Mouse (Mus musculus) heart, embryonic 12.5 days (tissue): ENCODE measurements around the gene Uqcc2. TPM values are rescaled to one million over a fixed set of nuclear protein-coding genes. Genes with fewer than 3 reads are reported as not detected.

Experiments
- ATAC-seq: fragments of 200-750 bp; cut with Nextera tagmentation; 2 replicates; pipeline ENCODE4 v1.8.0; 2017; ENCODE audit warnings: moderate TSS enrichment, moderate library complexity; ENCODE audit not compliant: insufficient number of reproducible peaks, low FRiP score
- H3K27ac ChIP-seq: fragments of 300-500 bp; sonication (generic); 2 replicates; pipeline ENCODE4 v1.5.1; 2016; ENCODE audit warnings: mild to moderate bottlenecking, moderate library complexity; ENCODE audit not compliant: poor library complexity, severe bottlenecking
- H3K27me3 ChIP-seq: fragments of 300-500 bp; sonication (generic); replicated peaks from 2 replicates; pipeline ENCODE4 v1.6.1; 2016; ENCODE audit warnings: mild to moderate bottlenecking, moderate library complexity
- H3K36me3 ChIP-seq: fragments of 300-500 bp; sonication (generic); 2 replicates; pipeline ENCODE4 v1.6.1; 2016; ENCODE audit warnings: mild to moderate bottlenecking, moderate library complexity
- H3K4me1 ChIP-seq: fragments of 300-500 bp; sonication (generic); replicated peaks from 2 replicates; pipeline ENCODE4 v1.6.1; 2016; ENCODE audit warnings: mild to moderate bottlenecking
- H3K4me2 ChIP-seq: fragments of 300-500 bp; sonication (generic); 2 replicates; pipeline ENCODE4 v1.6.1; 2016; ENCODE audit warnings: mild to moderate bottlenecking, moderate library complexity
- H3K4me3 ChIP-seq: fragments of 300-500 bp; sonication (generic); 2 replicates; pipeline ENCODE4 v1.5.1; 2016; ENCODE audit warnings: mild to moderate bottlenecking
- H3K9ac ChIP-seq: fragments of 300-500 bp; sonication (generic); 2 replicates; pipeline ENCODE4 v1.6.1; 2016; ENCODE audit warnings: mild to moderate bottlenecking, moderate library complexity
- H3K9me3 ChIP-seq: fragments of 300-500 bp; sonication (generic); replicated peaks from 2 replicates; pipeline ENCODE4 v1.6.1; 2016; ENCODE audit warnings: mild to moderate bottlenecking, moderate library complexity
- WGBS: fragments of 180-500 bp; shearing (Covaris S2); methylation state at CpG from one replicate; pipeline ENCODE4 v1.1.7; 2016; 5-methylcytosine and 5-hydroxymethylcytosine counted together
- polyA plus RNA-seq: library from polyadenylated mRNA; unstranded; fragments of >200 nt; fragmentation: Nextera tagmentation; extraction: Ambion mirVana; gene quantifications from 2 replicates; pipeline ENCODE4 v1.2.1, GENCODE M21; 2016

Uqcc2 gene
- polyA plus RNA-seq, 1 experiment from 2014 or later = 296 TPM

DNA sequence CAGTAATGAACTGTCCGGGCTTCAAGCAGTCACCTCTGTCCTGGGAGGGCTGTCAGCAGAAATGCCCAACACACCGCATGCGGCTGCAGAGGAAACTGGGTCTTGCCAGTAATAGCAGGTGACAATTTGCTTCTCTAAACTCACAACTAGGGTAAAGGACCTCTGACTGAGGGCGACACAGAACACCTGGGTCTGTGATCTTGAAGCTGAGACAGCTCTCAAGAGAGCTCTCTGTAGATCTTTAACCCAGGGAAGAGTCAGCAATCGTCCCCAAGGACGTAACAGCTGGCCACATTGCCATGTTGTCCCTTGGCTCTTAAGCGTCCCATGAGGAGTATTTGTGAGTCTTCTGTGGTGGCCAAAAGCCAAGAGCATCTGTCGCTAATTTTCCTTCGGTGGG, 38.7 kb upstream of the Uqcc2 start:
- Histone ChIP-seq H3K4me1 (peaks cover 8% of the 10 kb centered on the region), H3K9me3 (no peaks in the 10 kb centered on the region), H3K9ac (no peak overlapping the region), H3K4me3 (no peak overlapping the region), H3K36me3 (no peaks in the 10 kb centered on the region), H3K27ac (no peak overlapping the region), H3K4me2 (no peak overlapping the region), H3K27me3 (0 out of 2 replicates have a peak, but pooled peaks cover 4% of the 10 kb centered on the region)
- no peak for ATAC-seq
- 84% methylated on average over 9 of the region's 9 CpGs for WGBS

- H3K27ac ChIP-seq = no peak overlapping the region
Measured at GRCm38 (mm10) chr17:27171121-27171520, 37.4 kb upstream of the Uqcc2 start.

GRCm38 (mm10) chr17:27169952-27170695, 36.4 kb upstream of the Uqcc2 start:
- Histone ChIP-seq H3K36me3 (no peaks in the 10 kb centered on the region), H3K27ac (no peak overlapping the region), H3K4me1 (peaks cover 7% of the 10 kb centered on the region), H3K4me2 (no peak overlapping the region), H3K27me3 (peaks cover 14% of the 10 kb centered on the region; the same call in 1 of the 2 replicates), H3K9ac (no peak overlapping the region), H3K4me3 (no peak overlapping the region), H3K9me3 (no peaks in the 10 kb centered on the region)
- 70% methylated on average over 11 of the region's 11 CpGs for WGBS
- no peak for ATAC-seq

More at GRCm38 (mm10) chr17:27171121-27171520, 37.4 kb upstream of the Uqcc2 start:
- no peaks in the 10 kb centered on the region for H3K9me3 ChIP-seq
- no peak for ATAC-seq
- H3K9ac ChIP-seq = no peak overlapping the region
- no peak overlapping the region for H3K4me3 ChIP-seq
- H3K27me3 ChIP-seq = peaks cover 14% of the 10 kb centered on the region; the same call in 1 of the 2 replicates
- H3K4me1 ChIP-seq = peaks cover 12% of the 10 kb centered on the region
- H3K4me2 ChIP-seq = no peak overlapping the region
- WGBS = 70% methylated on average over 5 of the region's 5 CpGs
- H3K36me3 ChIP-seq = no peaks in the 10 kb centered on the region

DNA sequence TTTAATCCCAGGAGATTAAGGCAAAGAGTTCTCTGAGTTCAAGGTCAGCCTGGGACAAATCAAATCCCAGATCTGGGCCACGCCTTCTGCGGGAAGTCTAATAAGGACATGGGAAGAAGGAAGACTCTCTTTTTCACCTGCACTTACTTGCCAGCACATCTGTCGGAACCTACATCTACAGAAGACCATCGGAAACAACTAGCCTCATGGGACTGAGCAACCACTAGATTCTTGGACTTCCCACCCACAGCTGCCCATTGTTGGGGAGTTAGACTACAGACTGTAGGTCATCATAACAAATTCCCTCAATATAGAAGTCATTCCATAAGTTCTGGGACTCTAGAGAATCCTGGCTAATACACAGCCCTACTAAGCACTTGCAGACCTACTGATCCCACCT, 34.9 kb upstream of the Uqcc2 start:
- 88% methylated on average over 4 of the region's 4 CpGs for WGBS
- H3K9ac ChIP-seq = no peak overlapping the region
- peaks cover 14% of the 10 kb centered on the region; the same call in 1 of the 2 replicates for H3K27me3 ChIP-seq
- peaks cover 7% of the 10 kb centered on the region for H3K4me1 ChIP-seq
- H3K4me3 ChIP-seq = no peak overlapping the region
- ATAC-seq = no peak
- no peak overlapping the region for H3K4me2 ChIP-seq
- no peaks in the 10 kb centered on the region for H3K36me3 ChIP-seq
- no peaks in the 10 kb centered on the region for H3K9me3 ChIP-seq
- H3K27ac ChIP-seq = no peak overlapping the region

GRCm38 (mm10) chr17:27167545-27167944, 33.8 kb upstream of the Uqcc2 start, which contains the start of gene Ip6k3:
Gene Ip6k3, minus strand, starts transcription at chr17:27167795.
- Histone ChIP-seq H3K4me1 (peaks cover 7% of the 10 kb centered on the region), H3K36me3 (no peaks in the 10 kb centered on the region), H3K4me3 (no peak within 1 kb of the TSS), H3K27me3 (peaks cover 14% of the 10 kb centered on the region; the same call in 1 of the 2 replicates), H3K9ac (0 out of 2 replicates have a peak within 1 kb of the TSS, but pooled peaks have one; percentile 2), H3K27ac (no peak within 1 kb of the TSS), H3K4me2 (no peak within 1 kb of the TSS), H3K9me3 (no peaks in the 10 kb centered on the region)
- 30% methylated on average over 4 of the region's 4 CpGs for WGBS
- ATAC-seq = peak; percentile 58

DNA sequence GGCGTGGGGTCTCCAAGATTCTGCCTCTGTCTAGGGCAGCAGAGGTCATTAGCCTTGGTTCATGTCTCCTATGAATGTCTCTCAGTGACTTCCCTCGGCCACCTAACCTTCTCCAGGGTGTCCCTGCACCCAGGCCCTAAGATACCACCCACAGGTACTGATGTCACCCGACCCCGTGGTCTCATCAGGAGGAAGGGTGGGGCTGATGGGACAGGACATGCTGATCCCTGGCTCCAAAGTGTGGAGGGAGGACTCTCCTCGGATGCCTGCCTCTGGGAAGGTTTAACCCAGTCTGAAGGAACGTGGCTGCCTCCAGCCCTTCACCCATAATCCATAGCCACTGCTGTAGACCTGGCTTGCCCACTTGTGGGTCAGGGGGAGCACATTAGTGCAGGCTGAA, 33.2 kb upstream of the Uqcc2 start:
- Histone ChIP-seq H3K4me1 (peaks cover 7% of the 10 kb centered on the region), H3K4me2 (no peak overlapping the region), H3K27me3 (peaks cover 14% of the 10 kb centered on the region; the same call in 1 of the 2 replicates), H3K9ac (0 out of 2 replicates have a peak overlapping the region, but pooled peaks have one; percentile 2), H3K4me3 (no peak overlapping the region), H3K9me3 (no peaks in the 10 kb centered on the region), H3K36me3 (no peaks in the 10 kb centered on the region), H3K27ac (no peak overlapping the region)
- WGBS = 67% methylated on average over 6 of the region's 6 CpGs
- no peak for ATAC-seq

GRCm38 (mm10) chr17:27165054-27165773, 31.5 kb upstream of the Uqcc2 start:
- H3K27me3 ChIP-seq = peaks cover 10% of the 10 kb centered on the region; the same call in 1 of the 2 replicates
- WGBS = 59% methylated on average over 8 of the region's 8 CpGs
- no peak overlapping the region for H3K27ac ChIP-seq
- no peaks in the 10 kb centered on the region for H3K9me3 ChIP-seq
- no peak overlapping the region for H3K9ac ChIP-seq
- H3K4me2 ChIP-seq = no peak overlapping the region
- H3K36me3 ChIP-seq = no peaks in the 10 kb centered on the region
- H3K4me1 ChIP-seq = peaks cover 12% of the 10 kb centered on the region
- ATAC-seq = no peak
- H3K4me3 ChIP-seq = no peak overlapping the region

DNA sequence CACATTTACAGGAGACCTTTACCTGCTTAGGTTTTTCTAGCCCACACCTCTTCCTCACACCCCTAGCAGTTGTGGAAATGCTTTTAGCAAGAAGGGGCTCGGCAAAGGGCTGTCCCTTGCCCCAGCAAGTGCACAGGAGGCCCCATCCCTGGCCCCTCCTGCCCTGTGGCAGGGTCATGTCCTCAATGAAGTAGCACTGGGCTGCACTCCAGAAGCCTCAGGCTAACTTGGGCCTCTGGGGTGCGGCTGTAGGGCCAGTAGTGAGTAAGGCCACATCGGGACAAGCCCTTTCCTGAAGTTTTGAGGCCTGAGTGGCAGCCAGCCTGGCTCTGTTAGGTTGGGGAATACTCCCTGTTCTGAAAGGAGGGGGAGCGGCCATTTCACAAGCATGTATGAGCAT, 27.2 kb upstream of the Uqcc2 start:
- H3K4me1 ChIP-seq = peaks cover 22% of the 10 kb centered on the region
- H3K4me2 ChIP-seq = no peak overlapping the region
- H3K9ac ChIP-seq = peak overlapping the region; percentile 5; the same call in 1 of the 2 replicates
- WGBS = 67% methylated on average over 4 of the region's 4 CpGs
- no peaks in the 10 kb centered on the region for H3K27me3 ChIP-seq
- no peaks in the 10 kb centered on the region for H3K36me3 ChIP-seq
- no peak overlapping the region for H3K27ac ChIP-seq
- H3K9me3 ChIP-seq = no peaks in the 10 kb centered on the region
- H3K4me3 ChIP-seq = no peak overlapping the region
- no peak for ATAC-seq

GRCm38 (mm10) chr17:27159169-27159568, 25.5 kb upstream of the Uqcc2 start:
- WGBS = 70% methylated on average over 7 of the region's 7 CpGs
- no peak for ATAC-seq
- Histone ChIP-seq H3K4me1 (peaks cover 25% of the 10 kb centered on the region), H3K36me3 (no peaks in the 10 kb centered on the region), H3K9ac (no peak overlapping the region), H3K27me3 (no peaks in the 10 kb centered on the region), H3K27ac (no peak overlapping the region), H3K4me3 (no peak overlapping the region), H3K9me3 (no peaks in the 10 kb centered on the region), H3K4me2 (no peak overlapping the region)

DNA sequence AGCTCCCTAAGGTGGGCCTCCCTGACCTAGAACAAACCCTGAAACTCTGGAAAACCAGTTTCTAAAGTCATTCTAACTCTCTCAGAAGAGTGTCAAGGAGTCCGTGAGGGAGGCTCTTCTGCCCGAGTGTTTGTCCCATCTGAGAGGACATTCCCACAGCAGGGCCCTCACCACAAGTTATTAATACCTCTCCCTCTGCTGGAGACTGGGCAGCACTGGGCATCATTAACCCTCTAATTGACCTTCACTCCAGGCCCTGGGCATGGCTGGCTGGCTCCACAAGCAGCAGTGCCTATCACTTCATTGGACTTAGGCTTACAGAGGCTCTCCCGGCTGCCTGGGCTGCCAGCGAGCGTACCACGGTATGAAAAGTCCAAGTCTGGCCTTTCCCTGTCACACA, 24.7 kb upstream of the Uqcc2 start:
- no peaks in the 10 kb centered on the region for H3K36me3 ChIP-seq
- no peaks in the 10 kb centered on the region for H3K27me3 ChIP-seq
- no peaks in the 10 kb centered on the region for H3K9me3 ChIP-seq
- ATAC-seq = no peak
- H3K4me1 ChIP-seq = peaks cover 32% of the 10 kb centered on the region
- WGBS = 73% methylated on average over 6 of the region's 6 CpGs
- no peak overlapping the region for H3K4me3 ChIP-seq
- no peak overlapping the region for H3K4me2 ChIP-seq
- H3K9ac ChIP-seq = 0 out of 2 replicates have a peak overlapping the region, but pooled peaks have one; percentile 2
- H3K27ac ChIP-seq = no peak overlapping the region

DNA sequence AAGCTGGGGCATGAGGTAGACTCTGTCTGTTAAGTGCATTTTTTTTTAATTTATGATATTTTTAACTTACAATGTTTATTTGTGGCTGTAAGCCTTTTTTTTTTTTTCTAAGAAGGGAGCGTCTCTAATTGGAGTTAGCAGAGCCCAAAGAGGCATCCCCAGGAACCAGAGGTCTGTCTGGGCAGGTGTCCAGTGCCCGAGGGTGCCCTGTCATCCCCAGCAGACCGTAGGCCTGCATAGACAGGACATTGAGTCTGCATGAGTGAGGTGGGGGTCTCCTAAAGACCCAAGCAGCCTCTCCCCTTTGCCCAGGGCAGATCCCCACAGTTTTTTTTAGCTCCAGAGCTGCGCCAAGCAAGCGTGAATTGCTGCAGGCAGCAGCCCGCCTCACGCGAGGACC, 22.0 kb upstream of the Uqcc2 start:
- WGBS = 82% methylated on average over 8 of the region's 8 CpGs
- Histone ChIP-seq H3K36me3 (no peaks in the 10 kb centered on the region), H3K27me3 (no peaks in the 10 kb centered on the region), H3K27ac (no peak overlapping the region), H3K4me2 (no peak overlapping the region), H3K9me3 (no peaks in the 10 kb centered on the region), H3K4me3 (no peak overlapping the region), H3K4me1 (peaks cover 38% of the 10 kb centered on the region), H3K9ac (no peak overlapping the region)
- no peak for ATAC-seq
